ENCODE assay signal across 8 mouse cellular contexts in the genomic region with DNA sequence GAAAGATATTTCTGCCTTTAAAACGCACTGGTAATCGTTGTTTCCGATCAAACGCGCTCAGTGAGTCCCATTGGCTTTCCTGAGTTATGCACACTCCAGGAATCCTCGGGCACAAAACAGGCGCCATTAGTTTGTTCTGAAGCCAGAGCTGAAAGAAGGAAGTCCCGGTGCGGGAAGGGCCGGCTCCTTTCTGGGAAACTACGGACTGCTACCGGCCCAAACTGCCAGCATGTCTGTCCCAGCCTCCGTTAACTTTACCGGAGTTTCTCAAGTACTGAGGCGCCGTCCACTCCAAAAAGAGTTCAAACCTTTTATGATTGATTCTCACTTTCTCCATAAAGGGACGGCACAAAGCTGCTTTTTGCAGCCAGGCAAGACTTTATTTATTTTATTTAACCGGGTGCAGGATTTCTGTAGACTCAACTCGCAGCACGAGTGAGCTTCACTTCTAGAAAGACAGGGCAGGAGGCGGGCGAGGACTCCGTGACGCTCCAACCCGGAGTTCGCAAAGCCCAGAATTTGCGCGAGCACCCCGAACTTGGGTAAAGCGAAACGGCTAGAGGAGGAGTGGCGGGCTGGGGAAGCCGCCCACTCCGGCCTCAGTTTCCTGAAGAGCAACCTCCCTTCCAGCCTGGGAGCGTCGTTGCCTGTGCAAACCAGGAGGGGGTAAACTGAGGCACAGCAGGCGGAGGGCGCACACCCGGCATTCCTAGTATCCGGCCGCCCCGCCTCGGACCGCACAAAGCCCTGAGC. TPM values are rescaled to one million over a fixed set of nuclear protein-coding genes. Genes with fewer than 3 reads are reported as not detected.
DNase-seq lines count a peak whose midpoint lies in the region; ATAC-seq and TF ChIP-seq lines count a peak whose summit lies in the region.

No protein-coding gene starts in this region.

- H3K36me3 ChIP-seq in E14TG2a.4 (ENCODE audit: insufficient read depth, low read length): peaks cover 3% of the 10 kb centered on the region; the same call in 1 of the 2 replicates
- H3K36me3 ChIP-seq in embryonic facial prominence, embryonic 15.5 days: no peaks in the 10 kb centered on the region
- H3K36me3 ChIP-seq in heart, embryonic 14.5 days (ENCODE audit: control insufficient read depth, insufficient read depth, low read length): no peaks in the 10 kb centered on the region
- no peaks in the 10 kb centered on the region for H3K36me3 ChIP-seq in kidney, embryonic 16.5 days (ENCODE audit: insufficient read depth, low read length)

- H3K9me3 ChIP-seq in E14TG2a.4 (ENCODE audit: low read length): peaks cover 5% of the 10 kb centered on the region
- H3K9me3 ChIP-seq in embryonic facial prominence, embryonic 15.5 days (replicated peaks): no peaks in the 10 kb centered on the region
- peaks cover 3% of the 10 kb centered on the region; the same call in 1 of the 2 replicates for H3K9me3 ChIP-seq in heart, embryonic 14.5 days (ENCODE audit: control insufficient read depth, low read length)
- peaks cover 4% of the 10 kb centered on the region; the same call in 1 of the 2 replicates for H3K9me3 ChIP-seq in kidney, embryonic 16.5 days (ENCODE audit: low read length)

- WGBS in embryonic facial prominence, embryonic 15.5 days: under 1% methylated on average over 43 of the region's 44 CpGs
- under 1% methylated on average over 44 of the region's 44 CpGs for WGBS in heart, embryonic 14.5 days
- WGBS in kidney, embryonic 16.5 days: under 1% methylated on average over 44 of the region's 44 CpGs
- 2% methylated on average over 43 of the region's 44 CpGs for WGBS in lung, adult 2 months

- peak; percentile 5; the same call in 1 of the 2 replicates for TF ChIP-seq POLR2A in lung, adult 2 months (IDR thresholded peaks at IDR 0.05; ENCODE audit: borderline replicate concordance, extremely low read depth, low read depth, low read length)

- no peak for TF ChIP-seq CTCF in E14TG2a.4 (conservative IDR thresholded peaks at IDR 0.05; ENCODE audit: low read length)
- TF ChIP-seq CTCF in lung, adult 2 months (IDR thresholded peaks at IDR 0.05; ENCODE audit: insufficient read depth, low read length): no peak

- H3K4me1 ChIP-seq in E14TG2a.4 (replicated peaks; ENCODE audit: low read depth, low read length): peaks cover 41% of the 10 kb centered on the region
- peaks cover 22% of the 10 kb centered on the region for H3K4me1 ChIP-seq in embryonic facial prominence, embryonic 15.5 days
- H3K4me1 ChIP-seq in heart, embryonic 14.5 days (ENCODE audit: control insufficient read depth in 2 of 2, insufficient read depth in 2 of 2, low read length in 2 of 2): peaks cover 3 to 24% of the 10 kb centered on the region in 2 experiments
- peaks cover 25% of the 10 kb centered on the region for H3K4me1 ChIP-seq in kidney, embryonic 16.5 days (ENCODE audit: insufficient read depth, low read length)
- H3K4me1 ChIP-seq in lung, adult 2 months (ENCODE audit: control insufficient read depth, insufficient read depth, low read length): peaks cover 2% of the 10 kb centered on the region; the same call in 1 of the 2 replicates

- H3K4me2 ChIP-seq in embryonic facial prominence, embryonic 15.5 days (replicated peaks): peak overlapping the region; percentile 74
- peak overlapping the region; percentile 79 for H3K4me2 ChIP-seq in heart, embryonic 14.5 days (ENCODE audit: low read length)
- peak overlapping the region; percentile 92 for H3K4me2 ChIP-seq in kidney, embryonic 16.5 days (replicated peaks; ENCODE audit: low read depth, low read length)

- ATAC-seq in embryonic facial prominence, embryonic 15.5 days (ENCODE audit: insufficient number of reproducible peaks, low FRiP score, low TSS enrichment, low read depth): peak; percentile 69
- peak; percentile 57 for ATAC-seq in heart, embryonic 14.5 days (ENCODE audit: insufficient number of reproducible peaks, insufficient read depth, low FRiP score, low read depth)
- peak; percentile 75 for ATAC-seq in kidney, embryonic 16.5 days (ENCODE audit: low FRiP score, low TSS enrichment)
- no peak for ATAC-seq in inflammation-experienced regulatory T-cells, adult 6 months

- peak overlapping the region; percentile 99 for H3K27ac ChIP-seq in embryonic facial prominence, embryonic 15.5 days (replicated peaks)
- H3K27ac ChIP-seq in heart, embryonic 14.5 days (replicated peaks in 1 of 2; ENCODE audit: control insufficient read depth in 1 of 2, insufficient read depth in 1 of 2, low read depth in 2 of 2, low read length in 2 of 2): peak overlapping the region; percentile 93 to 100
- peak overlapping the region; percentile 98 for H3K27ac ChIP-seq in kidney, embryonic 16.5 days (ENCODE audit: low read length)

- peak overlapping the region; percentile 62 for H3K9ac ChIP-seq in embryonic facial prominence, embryonic 15.5 days
- H3K9ac ChIP-seq in heart, embryonic 14.5 days (ENCODE audit: low read length): peak overlapping the region; percentile 99
- peak overlapping the region; percentile 97 for H3K9ac ChIP-seq in kidney, embryonic 16.5 days (replicated peaks; ENCODE audit: low read length)

- H3K4me3 ChIP-seq in E14TG2a.4 (replicated peaks; ENCODE audit: low read length): peak overlapping the region; percentile 96
- H3K4me3 ChIP-seq in embryonic facial prominence, embryonic 15.5 days (replicated peaks): peak overlapping the region; percentile 85
- H3K4me3 ChIP-seq in heart, embryonic 14.5 days (ENCODE audit: control insufficient read depth in 1 of 2, insufficient read depth in 1 of 2, low read depth in 1 of 2, low read length in 2 of 2): peak overlapping the region; percentile 86 to 96
- peak overlapping the region; percentile 84 for H3K4me3 ChIP-seq in kidney, embryonic 16.5 days (ENCODE audit: low read length)
- H3K4me3 ChIP-seq in lung, adult 2 months (replicated peaks; ENCODE audit: extremely low read depth, low read depth, low read length): peak overlapping the region; percentile 74

- DNase-seq in adrenal gland, postnatal 25 days: peak; percentile 70
- DNase-seq in lung, adult 2 months: peak; percentile 65
- peak; percentile 51 for DNase-seq in ovary, postnatal 10 days (ENCODE audit: low spot score)

- peaks cover 35% of the 10 kb centered on the region for H3K27me3 ChIP-seq in E14TG2a.4 (ENCODE audit: insufficient read depth, low read length)
- no peaks in the 10 kb centered on the region for H3K27me3 ChIP-seq in embryonic facial prominence, embryonic 15.5 days
- no peaks in the 10 kb centered on the region for H3K27me3 ChIP-seq in heart, embryonic 14.5 days (ENCODE audit: control insufficient read depth, insufficient read depth, low read length)
- no peaks in the 10 kb centered on the region for H3K27me3 ChIP-seq in kidney, embryonic 16.5 days (ENCODE audit: insufficient read depth, low read length)

RNA-seq across cellular contexts. Expression of a gene that starts 0.5 kb away (rescaled TPM):
- total RNA-seq in adrenal gland, postnatal 25 days (2021): 55.9 and 73.4 TPM in 2 replicates
- 28.8 and 32.6 TPM in 2 replicates for polyA plus RNA-seq in embryonic facial prominence, embryonic 15.5 days (2015; fragmentation: Nextera tagmentation; extraction: Ambion mirVana)
- polyA plus RNA-seq in heart, embryonic 14.5 days (2014; fragmentation: Nextera tagmentation; extraction: Ambion mirVana): 34.0 and 40.7 TPM in 2 replicates
- 18.0 and 25.7 TPM in 2 replicates for polyA plus RNA-seq in kidney, embryonic 16.5 days (2015; fragmentation: Nextera tagmentation; extraction: Ambion mirVana)
- 32.4 and 45.9 TPM in 2 replicates for polyA plus RNA-seq in lung, adult 2 months (2012; rRNA removed)
- polyA plus RNA-seq in inflammation-experienced regulatory T-cells, adult 6 months (2017; shearing (Covaris generic)): under 1 TPM in 2 of 3 experiments, not detected in 1; 0.36 to 0.39 TPM

Comparison
In these comparisons a context has a peak if more than half of its experiments do, and no peak if none do; other contexts are left out.
1. RNA of a gene that starts 0.5 kb away (polyA plus RNA-seq): 32.4 to 45.9 TPM in lung, adult 2 months, 34.0 to 40.7 TPM in heart, embryonic 14.5 days, 28.8 to 32.6 TPM in embryonic facial prominence, embryonic 15.5 days and 18.0 to 25.7 TPM in kidney, embryonic 16.5 days; 0.36 to 0.39 TPM in inflammation-experienced regulatory T-cells, adult 6 months; every median in the first group is over 10 times any median in the second.
2. Peak in every context shown above with its lines, with median percentiles within 50 percentile points of each other: H3K4me3 ChIP-seq, DNase-seq, H3K27ac ChIP-seq, H3K4me2 ChIP-seq and H3K9ac ChIP-seq.